In the genomic region with DNA sequence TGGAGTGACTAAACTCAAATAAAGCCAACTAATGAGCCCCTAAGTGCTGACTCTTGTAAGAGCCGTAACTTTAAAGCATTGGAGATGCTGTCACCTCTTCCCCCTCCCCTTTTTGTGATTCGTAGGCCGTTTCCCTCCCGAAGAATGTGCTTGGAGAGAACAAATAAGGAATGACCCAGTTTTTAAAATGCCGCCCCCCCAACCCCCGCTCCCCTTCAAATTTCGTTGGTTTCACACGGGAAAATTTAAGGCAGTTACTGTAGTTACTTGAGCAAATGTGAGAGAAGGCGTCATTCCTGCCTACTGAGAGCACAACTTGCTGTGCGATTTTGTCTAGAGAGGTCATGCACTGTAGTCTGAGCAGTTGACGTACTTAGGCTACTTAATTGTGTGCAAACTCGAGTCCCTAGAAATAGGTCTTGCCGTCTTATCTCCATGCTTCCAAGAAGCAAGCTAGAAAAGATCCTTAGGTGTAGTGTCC, we compare ENCODE assay signal across 8 mouse cellular contexts. TPM values are rescaled to one million over a fixed set of nuclear protein-coding genes. Genes with fewer than 3 reads are reported as not detected.
A peak's percentile ranks its signal among the peaks of the same experiment; 100 is the strongest.
DNase-seq lines count a peak whose midpoint lies in the region; ATAC-seq and TF ChIP-seq lines count a peak whose summit lies in the region.

No protein-coding gene starts in this region.

- H3ac ChIP-seq in C2C12 (ENCODE audit: control insufficient read depth, insufficient read length, low read depth), result peak overlapping the region; percentile 98

- DNase-seq in ES-CJ7 (ENCODE audit: low read depth, low spot score), result peak; percentile 28
- DNase-seq in embryonic facial prominence, embryonic 10.5 days (ENCODE audit: low spot score), result no peak
- peak; percentile 33 for DNase-seq in limb, embryonic 10.5 days (ENCODE audit: low spot score)
- DNase-seq in midbrain, embryonic 14.5 days, result peak; percentile 39
- peak; percentile 13 for DNase-seq in testis, postnatal 14 days (ENCODE audit: low spot score)
- DNase-seq in urinary bladder, postnatal 14 days (ENCODE audit: low spot score), result no peak

- H3K4me2 ChIP-seq in heart, embryonic 16.5 days (ENCODE audit: low read depth, low read length), result peak overlapping the region; percentile 87
- peak overlapping the region; percentile 88 for H3K4me2 ChIP-seq in midbrain, embryonic 14.5 days (ENCODE audit: low read length)

- no peak for ATAC-seq in heart, embryonic 16.5 days (replicated peaks; ENCODE audit: extremely low read depth, insufficient read depth, low FRiP score)
- ATAC-seq in midbrain, embryonic 14.5 days (ENCODE audit: low FRiP score, low TSS enrichment), result no peak

- peak overlapping the region; percentile 99 for H3K9ac ChIP-seq in heart, embryonic 16.5 days (ENCODE audit: low read length)
- peak overlapping the region; percentile 92 for H3K9ac ChIP-seq in midbrain, embryonic 14.5 days (replicated peaks; ENCODE audit: low read length)

- H3K36me3 ChIP-seq in C2C12 (ENCODE audit: control insufficient read depth, insufficient read depth), result no peaks in the 10 kb centered on the region
- no peaks in the 10 kb centered on the region for H3K36me3 ChIP-seq in embryonic facial prominence, embryonic 10.5 days (replicated peaks)
- no peaks in the 10 kb centered on the region for H3K36me3 ChIP-seq in heart, embryonic 16.5 days (ENCODE audit: control insufficient read depth, insufficient read depth)
- no peaks in the 10 kb centered on the region for H3K36me3 ChIP-seq in limb, embryonic 10.5 days
- no peaks in the 10 kb centered on the region for H3K36me3 ChIP-seq in midbrain, embryonic 14.5 days (ENCODE audit: control insufficient read depth, insufficient read depth, low read length)

- peaks cover 21% of the 10 kb centered on the region for H3K4me1 ChIP-seq in embryonic facial prominence, embryonic 10.5 days
- H3K4me1 ChIP-seq in heart, embryonic 16.5 days (ENCODE audit: control insufficient read depth, insufficient read depth, low read length), result peaks cover 17% of the 10 kb centered on the region
- peaks cover 20% of the 10 kb centered on the region for H3K4me1 ChIP-seq in limb, embryonic 10.5 days
- peaks cover 13% of the 10 kb centered on the region; the same call in 1 of the 2 replicates for H3K4me1 ChIP-seq in midbrain, embryonic 14.5 days (ENCODE audit: control insufficient read depth, insufficient read depth, low read length)

- H3K79me2 ChIP-seq in C2C12 (ENCODE audit: control insufficient read depth, insufficient read depth), result peaks cover 60% of the 10 kb centered on the region

- H3K27me3 ChIP-seq in C2C12 (ENCODE audit: control insufficient read depth, insufficient read depth, insufficient read length), result no peaks in the 10 kb centered on the region
- H3K27me3 ChIP-seq in embryonic facial prominence, embryonic 10.5 days (replicated peaks; ENCODE audit: low read depth, poor library complexity, severe bottlenecking), result no peaks in the 10 kb centered on the region
- H3K27me3 ChIP-seq in heart, embryonic 16.5 days (ENCODE audit: control insufficient read depth, insufficient read depth, low read length), result no peaks in the 10 kb centered on the region
- no peaks in the 10 kb centered on the region for H3K27me3 ChIP-seq in limb, embryonic 10.5 days (ENCODE audit: low read depth, poor library complexity, severe bottlenecking)
- H3K27me3 ChIP-seq in midbrain, embryonic 14.5 days (ENCODE audit: control insufficient read depth, insufficient read depth, low read length), result no peaks in the 10 kb centered on the region

- H3K4me3 ChIP-seq in C2C12 (ENCODE audit: insufficient read depth, poor library complexity, severe bottlenecking), result peak overlapping the region; percentile 71
- peak overlapping the region; percentile 98 for H3K4me3 ChIP-seq in embryonic facial prominence, embryonic 10.5 days
- H3K4me3 ChIP-seq in heart, embryonic 16.5 days (ENCODE audit: low read length), result peak overlapping the region; percentile 98
- peak overlapping the region; percentile 76 for H3K4me3 ChIP-seq in limb, embryonic 10.5 days
- H3K4me3 ChIP-seq in midbrain, embryonic 14.5 days (replicated peaks; ENCODE audit: low read depth, low read length), result peak overlapping the region; percentile 99

- WGBS in embryonic facial prominence, embryonic 10.5 days, result 3% methylated on average over 13 of the region's 13 CpGs
- 1% methylated on average over 13 of the region's 13 CpGs for WGBS in heart, embryonic 16.5 days
- WGBS in limb, embryonic 10.5 days, result 2% methylated on average over 13 of the region's 13 CpGs
- WGBS in midbrain, embryonic 14.5 days, result under 1% methylated on average over 13 of the region's 13 CpGs

- no peaks in the 10 kb centered on the region for H3K9me3 ChIP-seq in embryonic facial prominence, embryonic 10.5 days
- no peaks in the 10 kb centered on the region for H3K9me3 ChIP-seq in heart, embryonic 16.5 days (replicated peaks; ENCODE audit: control insufficient read depth, low read length)
- H3K9me3 ChIP-seq in limb, embryonic 10.5 days (replicated peaks), result no peaks in the 10 kb centered on the region
- H3K9me3 ChIP-seq in midbrain, embryonic 14.5 days (ENCODE audit: control insufficient read depth, low read length), result no peaks in the 10 kb centered on the region

- TF ChIP-seq CTCF in C2C12 (IDR thresholded peaks at IDR 0.05; ENCODE audit: control insufficient read depth, insufficient read depth, insufficient read length), result no peak

- H3K79me3 ChIP-seq in C2C12 (ENCODE audit: low read depth), result peaks cover 50% of the 10 kb centered on the region

- peak overlapping the region; percentile 92 for H3K27ac ChIP-seq in embryonic facial prominence, embryonic 10.5 days (replicated peaks)
- H3K27ac ChIP-seq in heart, embryonic 16.5 days (ENCODE audit: low read length), result peak overlapping the region; percentile 89
- H3K27ac ChIP-seq in limb, embryonic 10.5 days, result peak overlapping the region; percentile 94
- H3K27ac ChIP-seq in midbrain, embryonic 14.5 days (replicated peaks; ENCODE audit: low read depth, low read length), result peak overlapping the region; percentile 81; the same call in 1 of the 2 replicates

TF ChIP-seq in C2C12, 6 proteins besides CTCF, POLR2A, EP300 and RAD21:
- TF ChIP-seq MAX (IDR thresholded peaks at IDR 0.05), result no peak
- TF ChIP-seq MYOG (IDR thresholded peaks at IDR 0.05; ENCODE audit: control insufficient read depth, extremely low read depth, insufficient read length), result no peak
- no peak for TF ChIP-seq MYOD1 (IDR thresholded peaks at IDR 0.05; ENCODE audit: control insufficient read depth, insufficient read length, low read depth)
- no peak for TF ChIP-seq USF1 (IDR thresholded peaks at IDR 0.05; ENCODE audit: low read depth)
- TF ChIP-seq CEBPB (IDR thresholded peaks at IDR 0.05; ENCODE audit: low read depth), result no peak
- no peak for TF ChIP-seq FOSL1 (IDR thresholded peaks at IDR 0.05; ENCODE audit: insufficient read depth, low read length, poor library complexity, severe bottlenecking)

RNA-seq across cellular contexts. Expression of gene Dennd4c, which starts 1.0 kb away (rescaled TPM):
- 2.8 TPM for polyA plus RNA-seq in C2C12 (2012; fragmentation: generic; extraction: Trizol)
- 6.1 and 6.2 TPM in 2 replicates for polyA plus RNA-seq in embryonic facial prominence, embryonic 10.5 days (2016; fragmentation: Nextera tagmentation; extraction: Ambion mirVana)
- 4.6 and 5.6 TPM in 2 replicates for polyA plus RNA-seq in heart, embryonic 16.5 days (2015; fragmentation: Nextera tagmentation; extraction: Ambion mirVana)
- polyA plus RNA-seq in limb, embryonic 10.5 days (2016; fragmentation: Nextera tagmentation; extraction: Ambion mirVana), result 6.2 and 7.1 TPM in 2 replicates
- polyA plus RNA-seq in midbrain, embryonic 14.5 days (2014; fragmentation: Nextera tagmentation; extraction: Ambion mirVana), result 3.9 and 5.1 TPM in 2 replicates

Comparison
In these comparisons a context has a peak if more than half of its experiments do, and no peak if none do; other contexts are left out.
1. DNase-seq: peak in ES-CJ7 (single experiment), limb, embryonic 10.5 days (single experiment), midbrain, embryonic 14.5 days (single experiment) and testis, postnatal 14 days (single experiment); none in embryonic facial prominence, embryonic 10.5 days (single experiment) and urinary bladder, postnatal 14 days (single experiment).
2. Peak in every context shown above with its lines, with median percentiles within 50 percentile points of each other: H3K4me3 ChIP-seq and H3K27ac ChIP-seq.